Mouse (Mus musculus) kidney, adult 10 weeks (tissue): ENCODE results near the gene Ctsl. TPM values are rescaled to one million over a fixed set of nuclear protein-coding genes. Genes with fewer than 3 reads are reported as not detected.

ENCODE experiments used
- polyA plus RNA-seq: library from polyadenylated mRNA; stranded (reverse); fragments of 350-450 nt; fragmentation: Illumina TruSeq; extraction: RNeasy Lipid Tissue Mini Kit (QIAGEN cat#74804); gene quantifications from one replicate; pipeline ENCODE4 v1.2.3, GENCODE M21; 2014; ENCODE audit warnings: low read depth, low replicate concordance

Ctsl gene
- 399 TPM for polyA plus RNA-seq

GRCm38 (mm10) chr13:64370173-64370940 is at the start of gene Ctsl:
TSS of gene Ctsl (minus strand) at chr13:64370890.

GRCm38 (mm10) chr13:64312024-64312915 is 58.4 kb downstream of the Ctsl start, which contains the start of gene Aaed1:
TSS of gene Aaed1 (minus strand) at chr13:64312710.

Other genes starting within 250 kb of the Ctsl start
- 28.8 TPM for gene Slc35d2, start 241.5 kb downstream of the Ctsl start, polyA plus RNA-seq
- 52.5 TPM for gene Zfp367, start 217.7 kb downstream of the Ctsl start, polyA plus RNA-seq
- 31.9 TPM for gene Habp4, start 209.1 kb downstream of the Ctsl start, polyA plus RNA-seq
- 35.2 TPM for gene Cdc14b, start 95.6 kb downstream of the Ctsl start, polyA plus RNA-seq
- 105 TPM for gene Aaed1, start 58.2 kb downstream of the Ctsl start, polyA plus RNA-seq
- 0.57 TPM for gene Cdk20, start 61.4 kb upstream of the Ctsl start, polyA plus RNA-seq
- gene Fam240b, start 126.9 kb upstream of the Ctsl start, polyA plus RNA-seq = not detected